10 mouse cellular contexts compared by ENCODE assay signal in the genomic region with DNA sequence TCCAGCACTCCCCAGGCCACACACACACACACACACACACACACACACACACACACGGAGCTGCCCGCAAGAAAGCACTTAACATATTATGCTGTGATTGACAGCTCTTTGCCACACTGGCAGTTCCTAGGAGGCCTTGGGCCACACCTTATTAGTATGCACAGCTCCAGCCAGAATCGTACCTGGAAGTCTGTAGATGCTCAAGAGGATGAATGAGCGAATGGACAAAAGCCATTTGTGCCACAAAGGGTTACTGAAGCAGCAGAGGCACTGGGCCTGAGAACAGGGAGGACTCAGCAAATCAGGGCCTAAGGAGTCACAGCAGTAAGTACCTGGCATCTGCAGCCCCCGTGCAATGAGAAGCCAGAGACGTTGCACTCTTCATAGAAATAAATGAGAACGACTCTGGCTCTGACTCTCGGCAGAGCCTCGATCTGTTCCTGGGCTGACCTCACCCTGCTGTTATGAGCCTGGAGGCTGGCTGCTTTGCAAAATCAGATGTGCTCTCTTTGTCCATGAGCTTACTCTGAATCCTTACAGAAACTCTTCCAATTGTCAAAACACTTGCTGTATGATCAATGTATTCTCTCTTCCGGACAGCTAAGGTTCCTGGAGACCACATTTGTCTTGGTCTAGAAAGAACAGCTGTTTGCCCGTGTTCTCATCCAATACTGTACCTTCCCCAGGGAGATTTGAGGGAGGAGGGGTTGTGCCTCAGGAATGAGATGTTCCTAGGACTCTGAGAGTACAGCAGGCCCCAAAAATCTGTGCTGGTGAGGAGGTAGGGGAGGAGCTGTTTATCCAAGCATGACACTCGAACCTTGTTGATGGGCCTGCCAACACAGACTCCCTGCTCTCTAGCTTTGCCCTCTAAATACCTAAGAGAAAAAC. TPM values are rescaled to one million over a fixed set of nuclear protein-coding genes. Genes with fewer than 3 reads are reported as not detected.
DNase-seq lines count a peak whose midpoint lies in the region; ATAC-seq and TF ChIP-seq lines count a peak whose summit lies in the region.
"Had no signal": no experiment of that assay in that cellular context is flagged by ENCODE, and none has a peak within 500 bp of the region (broad histone marks: within the 10 kb centered on the region; RNA-seq: fewer than 3 reads in every experiment).

No protein-coding gene starts in this region.

- H3K4me3 ChIP-seq in heart, adult 2 months, result no peak overlapping the region; the same call in 1 of the 2 replicates
- H3K4me3 ChIP-seq in brown adipose tissue, adult 24 weeks (ENCODE audit: insufficient read depth, low read depth, low read length), result peak overlapping the region; percentile 24; the same call in 1 of the 2 replicates
- H3K4me3 ChIP-seq in hindbrain, embryonic 14.5 days (replicated peaks; ENCODE audit: low read length), result no peak overlapping the region
- no peak overlapping the region for H3K4me3 ChIP-seq in midbrain, embryonic 16.5 days (ENCODE audit: low read depth, low read length)

- H3K27me3 ChIP-seq in heart, adult 2 months (ENCODE audit: control insufficient read depth, insufficient read depth, low read length), result no peaks in the 10 kb centered on the region
- peaks cover 22% of the 10 kb centered on the region for H3K27me3 ChIP-seq in hindbrain, embryonic 14.5 days (ENCODE audit: control insufficient read depth, insufficient read depth, low read length)
- H3K27me3 ChIP-seq in midbrain, embryonic 16.5 days (ENCODE audit: control insufficient read depth, insufficient read depth, low read depth, low read length), result peaks cover 10% of the 10 kb centered on the region

- WGBS in heart, adult 2 months, result 41% methylated on average over 12 of the region's 12 CpGs
- WGBS in hindbrain, embryonic 14.5 days, result 38% methylated on average over 12 of the region's 12 CpGs
- 42% methylated on average over 12 of the region's 12 CpGs for WGBS in midbrain, embryonic 16.5 days

- H3K79me2 ChIP-seq in heart, adult 2 months (replicated peaks; ENCODE audit: control insufficient read depth, insufficient read depth, low read length), result no peaks in the 10 kb centered on the region

- H3K4me1 ChIP-seq in heart, adult 2 months (ENCODE audit: control insufficient read depth, insufficient read depth, low read length), result peaks cover 2% of the 10 kb centered on the region
- H3K4me1 ChIP-seq in brown adipose tissue, adult 24 weeks (ENCODE audit: control insufficient read depth, insufficient read depth, insufficient read length, low read length), result peaks cover 14% of the 10 kb centered on the region; the same call in 1 of the 2 replicates
- H3K4me1 ChIP-seq in hindbrain, embryonic 14.5 days (replicated peaks; ENCODE audit: control insufficient read depth, insufficient read depth, low read length), result peaks cover 9% of the 10 kb centered on the region; the same call in 1 of the 2 replicates
- peaks cover 5% of the 10 kb centered on the region; the same call in 1 of the 2 replicates for H3K4me1 ChIP-seq in midbrain, embryonic 16.5 days (ENCODE audit: control insufficient read depth, insufficient read depth, low read length)

- no peak for TF ChIP-seq POLR2A in heart, adult 2 months (IDR thresholded peaks at IDR 0.05; ENCODE audit: insufficient read depth, low read depth, low read length)

- no peak for TF ChIP-seq EP300 in heart, adult 2 months (IDR thresholded peaks at IDR 0.05; ENCODE audit: insufficient read depth, low read depth, low read length)

- intact Hi-C loops in heart, adult 2 months (cut with DNase I), result loop anchor here (5.0 kb wide), 1 partner anchor 71 kb away; no protein-coding TSS in a partner anchor

- H3K36me3 ChIP-seq in heart, adult 2 months (ENCODE audit: control insufficient read depth, insufficient read depth, low read length), result no peaks in the 10 kb centered on the region
- no peaks in the 10 kb centered on the region for H3K36me3 ChIP-seq in hindbrain, embryonic 14.5 days (replicated peaks; ENCODE audit: control insufficient read depth, insufficient read depth)
- H3K36me3 ChIP-seq in midbrain, embryonic 16.5 days (ENCODE audit: control insufficient read depth, insufficient read depth, low read length), result no peaks in the 10 kb centered on the region

- H3K4me2 ChIP-seq in hindbrain, embryonic 14.5 days (replicated peaks), result peak overlapping the region; percentile 22; the same call in 1 of the 2 replicates
- peak overlapping the region; percentile 44 for H3K4me2 ChIP-seq in midbrain, embryonic 16.5 days (ENCODE audit: low read length)

- peak; percentile 24 to 38 for DNase-seq in heart, adult 2 months
- no peak for DNase-seq in heart, postnatal 4 days
- DNase-seq in hindbrain, embryonic 14.5 days (ENCODE audit: low spot score), result no peak
- no peak for DNase-seq in cerebellum, postnatal 36 days
- DNase-seq in urinary bladder, adult 2 months (ENCODE audit: low spot score), result no peak
- DNase-seq in cerebellum, postnatal 14 days, result no peak
- DNase-seq: adrenal gland, adult 8-10 months had no signal

- no peaks in the 10 kb centered on the region for H3K9me3 ChIP-seq in hindbrain, embryonic 14.5 days (ENCODE audit: control insufficient read depth, low read length)
- H3K9me3 ChIP-seq in midbrain, embryonic 16.5 days (replicated peaks; ENCODE audit: control insufficient read depth, low read length, poor library complexity, severe bottlenecking), result no peaks in the 10 kb centered on the region

- no peak for TF ChIP-seq CTCF in heart, adult 2 months (IDR thresholded peaks at IDR 0.05)

- H3K27ac ChIP-seq in heart, adult 2 months, result peak overlapping the region; percentile 40
- H3K27ac ChIP-seq in brown adipose tissue, adult 24 weeks (replicated peaks; ENCODE audit: low read depth, low read length), result no peak overlapping the region
- no peak overlapping the region for H3K27ac ChIP-seq in hindbrain, embryonic 14.5 days
- no peak overlapping the region for H3K27ac ChIP-seq in midbrain, embryonic 16.5 days (ENCODE audit: low read length)

- ATAC-seq in hindbrain, embryonic 14.5 days (ENCODE audit: low FRiP score), result no peak
- ATAC-seq in midbrain, embryonic 16.5 days, result no peak

- no peak overlapping the region for H3K9ac ChIP-seq in heart, adult 2 months (ENCODE audit: low read depth, low read length)
- H3K9ac ChIP-seq in hindbrain, embryonic 14.5 days, result no peak overlapping the region
- peak overlapping the region; percentile 27; the same call in 1 of the 2 replicates for H3K9ac ChIP-seq in midbrain, embryonic 16.5 days (ENCODE audit: low read depth, low read length)

RNA-seq across cellular contexts. Expression of a gene that starts 3.5 kb away (rescaled TPM):
- total RNA-seq in heart, adult 2 months (2021), result 1 to 10 TPM; 7.6 to 8.5 TPM
- polyA plus RNA-seq in heart, adult 2 months (2012; rRNA removed), result 6.4 and 10.5 TPM in 2 replicates
- total RNA-seq in heart, postnatal 4 days (2021), result 10 to 100 TPM; 11.5 to 15.2 TPM
- 0.50 and 0.63 TPM in 2 replicates for polyA plus RNA-seq in brown adipose tissue, adult 24 weeks (2012; ENCODE audit: insufficient read depth, insufficient read length, missing spikeins)
- 4.6 and 4.8 TPM in 2 replicates for polyA plus RNA-seq in hindbrain, embryonic 14.5 days (2014; fragmentation: Nextera tagmentation; extraction: Ambion mirVana)
- polyA plus RNA-seq in midbrain, embryonic 16.5 days (2015; fragmentation: Nextera tagmentation; extraction: Ambion mirVana), result 7.4 and 9.0 TPM in 2 replicates
- 3.5 and 4.5 TPM in 2 replicates for polyA plus RNA-seq in urinary bladder, adult 2 months (2012; rRNA removed)

RNA-seq across cellular contexts. Expression of a gene that starts 23.7 kb away (rescaled TPM):
- total RNA-seq in heart, adult 2 months (2021), result 1 to 10 TPM; 2.0 to 3.6 TPM
- 1.5 and 3.3 TPM in 2 replicates for polyA plus RNA-seq in heart, adult 2 months (2012; rRNA removed)
- total RNA-seq in heart, postnatal 4 days (2021), result 10 to 100 TPM; 34.3 to 35.1 TPM
- polyA plus RNA-seq in brown adipose tissue, adult 24 weeks (2012; ENCODE audit: insufficient read depth, insufficient read length, missing spikeins), result not detected in 2 replicates
- polyA plus RNA-seq in hindbrain, embryonic 14.5 days (2014; fragmentation: Nextera tagmentation; extraction: Ambion mirVana), result 2.0 and 3.0 TPM in 2 replicates
- 1.1 and 2.2 TPM in 2 replicates for polyA plus RNA-seq in midbrain, embryonic 16.5 days (2015; fragmentation: Nextera tagmentation; extraction: Ambion mirVana)
- polyA plus RNA-seq in urinary bladder, adult 2 months (2012; rRNA removed), result 2.4 and 3.3 TPM in 2 replicates
- total RNA-seq: megakaryocyte progenitor cell, adult 5-6 weeks had no signal

Comparison
In these comparisons a context has a peak if more than half of its experiments do, and no peak if none do; other contexts are left out.
1. DNase-seq: peak in heart, adult 2 months (2 of 2); none in heart, postnatal 4 days (single experiment), hindbrain, embryonic 14.5 days (single experiment), cerebellum, postnatal 36 days (0 of 2), urinary bladder, adult 2 months (single experiment) and cerebellum, postnatal 14 days (0 of 2).